Mouse (Mus musculus): ENCODE measurements at regions not wholly inside any gene's neighbourhood (a gene's known extent, or its start where the extent isn't known, plus 50 kb on each side); places are given as distances from the start of the nearest gene placed in this dataset.

- 75% methylated on average over 3 of the region's 3 CpGs for WGBS
- DNase-seq (ENCODE audit: low spot score) (no peak), ATAC-seq (ENCODE audit: insufficient number of reproducible peaks, low FRiP score, low TSS enrichment, low read depth) (no peak)
- no peak overlapping the region for H3K9ac ChIP-seq (ENCODE audit: low read length)
- no peaks in the 10 kb centered on the region for H3K9me3 ChIP-seq (ENCODE audit: control insufficient read depth, low read length)
- no peak overlapping the region for H3K27ac ChIP-seq (replicated peaks; ENCODE audit: low read depth, low read length)
- no peaks in the 10 kb centered on the region for H3K36me3 ChIP-seq (ENCODE audit: control insufficient read depth, insufficient read depth, low read length)
- peaks cover 6% of the 10 kb centered on the region; the same call in 1 of the 2 replicates for H3K4me1 ChIP-seq (ENCODE audit: control insufficient read depth, insufficient read depth, low read length)
- H3K4me3 ChIP-seq (ENCODE audit: low read depth, low read length) = no peak overlapping the region
- H3K27me3 ChIP-seq (ENCODE audit: control insufficient read depth, insufficient read depth, low read length) = no peaks in the 10 kb centered on the region
- H3K4me2 ChIP-seq (ENCODE audit: low read depth, severe bottlenecking) = no peak overlapping the region
These were observed 486.9 kb upstream of the Gm9747 start for GRCm38 (mm10) chr1:81746013-81746412.

GRCm38 (mm10) chr1:81747025-81747424, 485.9 kb upstream of the Gm9747 start:
- Histone ChIP-seq H3K27ac (replicated peaks; ENCODE audit: low read depth, low read length) (no peak overlapping the region), H3K4me2 (ENCODE audit: low read depth, severe bottlenecking) (no peak overlapping the region), H3K9ac (ENCODE audit: low read length) (no peak overlapping the region), H3K4me1 (ENCODE audit: control insufficient read depth, insufficient read depth, low read length) (peaks cover 6% of the 10 kb centered on the region; the same call in 1 of the 2 replicates), H3K9me3 (ENCODE audit: control insufficient read depth, low read length) (no peaks in the 10 kb centered on the region), H3K36me3 (ENCODE audit: control insufficient read depth, insufficient read depth, low read length) (no peaks in the 10 kb centered on the region), H3K27me3 (ENCODE audit: control insufficient read depth, insufficient read depth, low read length) (no peaks in the 10 kb centered on the region), H3K4me3 (ENCODE audit: low read depth, low read length) (no peak overlapping the region)
- no peak for DNase-seq (ENCODE audit: low spot score)
- ATAC-seq (ENCODE audit: insufficient number of reproducible peaks, low FRiP score, low TSS enrichment, low read depth) = no peak
- whole genome bisulfite sequencing = 81% methylated on average over 3 of the region's 3 CpGs

- Histone ChIP-seq H3K27me3 (ENCODE audit: control insufficient read depth, insufficient read depth, low read length) (no peaks in the 10 kb centered on the region), H3K4me1 (ENCODE audit: control insufficient read depth, insufficient read depth, low read length) (no peaks in the 10 kb centered on the region), H3K36me3 (ENCODE audit: control insufficient read depth, insufficient read depth, low read length) (no peaks in the 10 kb centered on the region), H3K4me3 (ENCODE audit: low read depth, low read length) (no peak overlapping the region), H3K9ac (ENCODE audit: low read length) (no peak overlapping the region), H3K4me2 (ENCODE audit: low read depth, severe bottlenecking) (no peak overlapping the region), H3K9me3 (ENCODE audit: control insufficient read depth, low read length) (no peaks in the 10 kb centered on the region), H3K27ac (replicated peaks; ENCODE audit: low read depth, low read length) (no peak overlapping the region)
- WGBS = 84% methylated on average over 2 of the region's 2 CpGs
- DNase-seq (ENCODE audit: low spot score) (no peak), ATAC-seq (ENCODE audit: insufficient number of reproducible peaks, low FRiP score, low TSS enrichment, low read depth) (no peak)
These were observed 478.8 kb upstream of the Gm9747 start for GRCm38 (mm10) chr1:81754067-81754466.

DNA sequence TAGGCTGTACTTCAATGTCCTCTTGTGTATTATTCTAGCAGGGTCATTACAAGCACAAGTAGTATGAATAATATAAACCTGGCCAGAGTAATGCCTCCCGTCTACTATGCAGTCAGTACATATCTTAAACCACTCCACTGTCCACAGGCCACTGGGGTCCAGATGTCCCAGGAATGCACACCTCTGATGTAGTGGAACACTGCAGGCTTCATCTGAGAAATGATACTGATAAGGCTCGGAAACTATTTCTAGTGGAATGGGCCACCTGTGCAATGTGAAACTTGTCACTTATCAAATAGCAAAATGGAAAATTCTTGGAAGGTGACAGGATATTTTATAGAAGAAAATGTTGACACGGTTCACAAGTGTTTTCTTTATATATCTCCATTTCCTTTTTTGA, 477.6 kb upstream of the Gm9747 start:
- Histone ChIP-seq H3K9ac (ENCODE audit: low read length) (no peak overlapping the region), H3K4me1 (ENCODE audit: control insufficient read depth, insufficient read depth, low read length) (no peaks in the 10 kb centered on the region), H3K36me3 (ENCODE audit: control insufficient read depth, insufficient read depth, low read length) (no peaks in the 10 kb centered on the region), H3K4me2 (ENCODE audit: low read depth, severe bottlenecking) (no peak overlapping the region), H3K9me3 (ENCODE audit: control insufficient read depth, low read length) (no peaks in the 10 kb centered on the region), H3K27ac (replicated peaks; ENCODE audit: low read depth, low read length) (no peak overlapping the region), H3K27me3 (ENCODE audit: control insufficient read depth, insufficient read depth, low read length) (no peaks in the 10 kb centered on the region), H3K4me3 (ENCODE audit: low read depth, low read length) (no peak overlapping the region)
- no peak for DNase-seq (ENCODE audit: low spot score)
- ATAC-seq (ENCODE audit: insufficient number of reproducible peaks, low FRiP score, low TSS enrichment, low read depth) = no peak
- WGBS = 84% methylated on average over 3 of the region's 3 CpGs

DNA sequence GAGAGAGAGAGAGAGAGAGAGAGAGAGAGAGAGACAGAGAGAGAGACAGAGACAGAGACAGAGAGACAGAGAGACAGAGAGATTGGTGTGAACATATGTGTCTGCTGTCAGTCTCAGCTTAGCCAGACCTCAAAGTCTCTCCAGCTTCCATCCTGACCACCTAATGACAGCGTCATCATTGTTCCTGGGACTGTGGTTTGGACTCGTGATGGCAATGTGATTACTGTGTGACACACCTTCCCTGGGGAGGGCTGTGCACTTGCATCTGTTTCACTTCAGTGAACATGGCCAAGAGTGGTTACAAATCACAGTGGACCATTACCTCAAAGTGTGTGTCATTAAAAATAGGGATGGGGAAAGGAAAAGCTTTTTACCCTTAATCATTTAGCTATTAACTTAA, 477.2 kb upstream of the Gm9747 start:
- Histone ChIP-seq H3K27ac (replicated peaks; ENCODE audit: low read depth, low read length) (no peak overlapping the region), H3K36me3 (ENCODE audit: control insufficient read depth, insufficient read depth, low read length) (no peaks in the 10 kb centered on the region), H3K4me3 (ENCODE audit: low read depth, low read length) (no peak overlapping the region), H3K9me3 (ENCODE audit: control insufficient read depth, low read length) (no peaks in the 10 kb centered on the region), H3K4me1 (ENCODE audit: control insufficient read depth, insufficient read depth, low read length) (no peaks in the 10 kb centered on the region), H3K27me3 (ENCODE audit: control insufficient read depth, insufficient read depth, low read length) (no peaks in the 10 kb centered on the region), H3K9ac (ENCODE audit: low read length) (no peak overlapping the region), H3K4me2 (ENCODE audit: low read depth, severe bottlenecking) (no peak overlapping the region)
- DNase-seq (ENCODE audit: low spot score) (no peak), ATAC-seq (ENCODE audit: insufficient number of reproducible peaks, low FRiP score, low TSS enrichment, low read depth) (no peak)
- WGBS = 63% methylated on average over 2 of the region's 2 CpGs

DNA sequence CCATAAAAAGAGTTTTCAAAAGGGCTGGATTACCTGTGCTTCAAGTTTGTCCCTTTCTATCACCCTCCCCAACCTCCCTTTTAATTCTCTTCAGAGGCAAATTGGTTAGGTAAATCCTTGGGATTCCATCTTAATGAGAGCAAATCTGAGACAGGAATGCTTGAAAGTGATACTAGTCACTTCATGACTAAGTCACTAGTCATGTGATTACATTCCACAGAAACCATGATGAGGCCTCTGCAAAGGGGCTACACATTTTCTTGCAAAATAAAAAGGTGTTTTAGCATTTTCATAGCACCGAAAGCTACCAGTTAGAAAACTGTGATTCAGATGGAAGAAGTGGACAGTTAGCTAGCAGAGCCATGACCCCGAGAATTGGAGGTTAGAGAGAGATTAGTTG, 473.0 kb upstream of the Gm9747 start:
- ATAC-seq (ENCODE audit: insufficient number of reproducible peaks, low FRiP score, low TSS enrichment, low read depth) (no peak), DNase-seq (ENCODE audit: low spot score) (no peak)
- no peak overlapping the region for H3K4me2 ChIP-seq (ENCODE audit: low read depth, severe bottlenecking)
- H3K9ac ChIP-seq (ENCODE audit: low read length) = no peak overlapping the region
- H3K36me3 ChIP-seq (ENCODE audit: control insufficient read depth, insufficient read depth, low read length) = no peaks in the 10 kb centered on the region
- no peak overlapping the region for H3K4me3 ChIP-seq (ENCODE audit: low read depth, low read length)
- H3K27ac ChIP-seq (replicated peaks; ENCODE audit: low read depth, low read length) = no peak overlapping the region
- 86% methylated on average over 2 of the region's 2 CpGs for WGBS
- H3K9me3 ChIP-seq (ENCODE audit: control insufficient read depth, low read length) = no peaks in the 10 kb centered on the region
- no peaks in the 10 kb centered on the region for H3K4me1 ChIP-seq (ENCODE audit: control insufficient read depth, insufficient read depth, low read length)
- no peaks in the 10 kb centered on the region for H3K27me3 ChIP-seq (ENCODE audit: control insufficient read depth, insufficient read depth, low read length)

- no peak overlapping the region for H3K4me2 ChIP-seq (ENCODE audit: low read depth, severe bottlenecking)
- no peak overlapping the region for H3K9ac ChIP-seq (ENCODE audit: low read length)
- H3K27me3 ChIP-seq (ENCODE audit: control insufficient read depth, insufficient read depth, low read length) = no peaks in the 10 kb centered on the region
- no peak for DNase-seq (ENCODE audit: low spot score)
- no peaks in the 10 kb centered on the region for H3K36me3 ChIP-seq (ENCODE audit: control insufficient read depth, insufficient read depth, low read length)
- no peak for ATAC-seq (ENCODE audit: insufficient number of reproducible peaks, low FRiP score, low TSS enrichment, low read depth)
- 97% methylated on average over 3 of the region's 3 CpGs for WGBS
- H3K4me1 ChIP-seq (ENCODE audit: control insufficient read depth, insufficient read depth, low read length) = no peaks in the 10 kb centered on the region
- H3K9me3 ChIP-seq (ENCODE audit: control insufficient read depth, low read length) = no peaks in the 10 kb centered on the region
- H3K27ac ChIP-seq (replicated peaks; ENCODE audit: low read depth, low read length) = no peak overlapping the region
- no peak overlapping the region for H3K4me3 ChIP-seq (ENCODE audit: low read depth, low read length)
These were observed 461.2 kb upstream of the Gm9747 start for GRCm38 (mm10) chr1:81771704-81772103.

DNA sequence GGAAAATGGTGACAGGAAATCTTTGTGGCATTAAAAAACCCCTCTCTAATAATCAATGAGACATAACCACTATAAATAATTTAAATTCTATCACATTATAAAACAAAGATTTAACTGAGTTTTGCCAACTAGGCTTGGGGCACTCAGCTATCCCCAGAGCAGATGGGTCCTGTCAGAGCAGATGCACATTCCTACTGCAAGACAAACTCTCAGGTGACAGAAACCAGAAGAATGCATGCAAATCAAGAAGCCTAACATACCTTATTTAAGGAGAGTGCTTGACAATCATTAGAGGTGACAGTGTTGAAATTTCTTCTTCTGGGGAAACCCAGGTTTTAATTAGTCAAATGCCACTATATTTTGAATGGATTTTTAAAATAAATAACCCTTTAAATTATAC, 452.3 kb upstream of the Gm9747 start:
- Histone ChIP-seq H3K9ac (ENCODE audit: low read length) (no peak overlapping the region), H3K9me3 (ENCODE audit: control insufficient read depth, low read length) (no peaks in the 10 kb centered on the region), H3K4me3 (ENCODE audit: low read depth, low read length) (no peak overlapping the region), H3K27ac (replicated peaks; ENCODE audit: low read depth, low read length) (no peak overlapping the region), H3K4me1 (ENCODE audit: control insufficient read depth, insufficient read depth, low read length) (no peaks in the 10 kb centered on the region), H3K4me2 (ENCODE audit: low read depth, severe bottlenecking) (no peak overlapping the region), H3K27me3 (ENCODE audit: control insufficient read depth, insufficient read depth, low read length) (no peaks in the 10 kb centered on the region), H3K36me3 (ENCODE audit: control insufficient read depth, insufficient read depth, low read length) (no peaks in the 10 kb centered on the region)
- DNase-seq (ENCODE audit: low spot score) (no peak), ATAC-seq (ENCODE audit: insufficient number of reproducible peaks, low FRiP score, low TSS enrichment, low read depth) (no peak)

DNA sequence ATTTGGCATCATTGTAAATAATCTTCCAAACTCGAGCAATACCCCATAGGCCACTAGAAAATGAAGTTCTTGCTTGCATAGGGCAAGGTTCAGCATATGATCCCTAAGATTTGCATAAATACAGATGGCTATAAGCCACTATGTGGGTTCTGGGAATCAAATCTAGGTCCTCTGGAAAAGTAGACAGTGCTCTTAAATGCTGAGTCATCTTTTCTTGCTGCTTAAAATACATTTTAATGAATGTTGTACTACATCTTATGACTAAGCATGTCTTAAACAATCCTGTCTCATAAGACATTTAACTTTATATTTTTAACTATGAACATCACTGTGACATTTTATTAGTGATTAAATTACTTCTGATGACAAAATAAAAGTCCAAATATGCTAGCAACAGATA, 448.6 kb upstream of the Gm9747 start:
- Histone ChIP-seq H3K4me1 (ENCODE audit: control insufficient read depth, insufficient read depth, low read length) (no peaks in the 10 kb centered on the region), H3K9me3 (ENCODE audit: control insufficient read depth, low read length) (no peaks in the 10 kb centered on the region), H3K4me2 (ENCODE audit: low read depth, severe bottlenecking) (no peak overlapping the region), H3K27me3 (ENCODE audit: control insufficient read depth, insufficient read depth, low read length) (no peaks in the 10 kb centered on the region), H3K27ac (replicated peaks; ENCODE audit: low read depth, low read length) (no peak overlapping the region), H3K9ac (ENCODE audit: low read length) (no peak overlapping the region), H3K36me3 (ENCODE audit: control insufficient read depth, insufficient read depth, low read length) (no peaks in the 10 kb centered on the region), H3K4me3 (ENCODE audit: low read depth, low read length) (no peak overlapping the region)
- ATAC-seq (ENCODE audit: insufficient number of reproducible peaks, low FRiP score, low TSS enrichment, low read depth) (no peak), DNase-seq (ENCODE audit: low spot score) (no peak)
- WGBS = 65% methylated on average over 1 of the region's 1 CpGs
